Mouse (Mus musculus): ENCODE data around the gene Dnaaf3. TPM values are rescaled to one million over a fixed set of nuclear protein-coding genes. Genes with fewer than 3 reads are reported as not detected.
"Not testable (repeated sequence)": the region's sequence is repeated elsewhere in the genome, so short reads cannot be mapped to it uniquely, and the experiment has no call there.

Gene Dnaaf3
- polyA plus RNA-seq, 1 experiment = 0.03 TPM

DNA sequence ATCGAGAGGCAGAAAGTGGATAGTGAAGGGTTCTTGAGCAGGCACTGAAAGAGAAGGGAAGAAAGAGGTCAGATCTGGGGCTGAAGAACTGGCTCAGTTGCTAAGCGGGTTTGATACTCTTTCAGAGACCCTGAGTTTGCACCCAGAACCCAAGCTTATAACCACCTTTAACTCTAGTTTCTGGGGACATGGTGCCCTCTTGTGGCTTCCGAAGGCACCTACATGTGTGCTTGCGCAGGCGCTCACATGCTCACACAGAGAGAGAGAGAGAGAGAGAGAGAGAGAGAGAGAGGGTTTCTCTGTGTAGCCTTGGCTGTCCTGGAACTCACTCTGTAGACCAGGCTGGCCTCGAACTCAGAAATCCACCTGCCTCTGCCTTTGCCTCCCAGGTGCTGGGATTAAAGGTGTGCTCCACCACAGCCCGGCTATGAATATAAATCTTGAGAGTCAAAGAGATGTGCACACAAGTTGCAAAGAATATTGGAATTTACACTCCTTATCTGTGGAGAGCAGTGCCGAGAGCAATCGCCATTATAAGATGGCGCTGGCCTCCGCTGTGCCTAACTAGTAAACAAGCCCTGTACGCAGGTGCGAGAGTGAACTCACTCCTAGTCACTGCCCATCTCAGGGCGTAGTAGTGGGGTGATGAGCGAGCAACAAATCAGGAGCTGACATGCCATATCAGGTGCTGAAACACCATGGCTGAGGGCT is 7.9 kb downstream of the Dnaaf3 start, which contains the start of gene Tnni3:
Gene Tnni3, minus strand, starts transcription at position 18 of the 711 bp plus-strand sequence.
- not testable (repeated sequence) for TF ChIP-seq GATA1 (IDR thresholded peaks at IDR 0.05; ENCODE audit: low read length)

DNA sequence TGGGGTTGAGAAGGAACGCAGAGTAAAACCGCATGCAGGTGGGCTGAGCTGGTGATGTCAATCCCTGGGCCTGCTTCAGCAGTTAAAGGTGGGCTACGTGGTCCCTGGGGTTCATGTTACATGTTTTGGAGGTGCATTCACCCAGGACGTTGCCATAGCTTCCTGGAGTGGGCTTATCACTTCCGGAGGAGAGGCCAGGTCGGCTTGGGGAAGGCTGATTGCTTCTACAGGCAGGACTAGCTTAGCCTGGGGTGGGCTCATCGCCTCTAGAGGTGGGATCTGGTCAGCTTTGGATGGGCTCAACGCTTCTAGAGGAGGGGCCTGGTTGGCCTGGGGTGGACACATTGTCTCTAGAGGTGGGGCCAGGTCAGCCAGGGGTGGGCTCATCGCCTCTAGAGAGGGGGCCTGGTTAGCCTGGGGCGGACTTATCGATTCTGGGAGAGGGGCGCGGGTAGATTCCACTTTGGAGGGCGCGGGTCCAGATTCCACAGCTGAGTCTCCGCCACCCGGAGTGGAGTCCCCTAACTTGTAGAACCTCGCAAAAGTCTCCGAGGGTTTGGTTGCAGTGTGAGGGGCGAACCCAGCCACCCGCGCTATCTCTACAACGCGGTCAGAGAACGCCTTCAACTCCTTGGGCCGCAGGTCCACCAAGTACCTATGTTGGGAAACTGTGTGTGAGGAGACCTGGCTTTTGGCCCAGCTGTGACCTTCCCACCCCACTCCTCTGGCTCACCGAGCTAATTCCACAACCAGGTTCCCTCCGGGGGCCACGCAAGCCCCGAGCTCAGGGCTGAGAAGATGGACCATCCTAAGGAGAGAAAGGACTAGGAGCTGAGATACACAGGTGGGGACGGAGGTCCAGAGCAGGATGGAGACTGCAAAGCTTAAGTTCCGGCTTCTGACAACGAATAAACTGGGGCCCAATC is 8.8 kb downstream of the Dnaaf3 start:
- no peak for TF ChIP-seq GATA1 (IDR thresholded peaks at IDR 0.05; ENCODE audit: low read length)

- no peak for TF ChIP-seq GATA1 (IDR thresholded peaks at IDR 0.05; ENCODE audit: low read length)
These were observed 10.0 kb downstream of the Dnaaf3 start for GRCm38 (mm10) chr7:4522292-4522691.

DNA sequence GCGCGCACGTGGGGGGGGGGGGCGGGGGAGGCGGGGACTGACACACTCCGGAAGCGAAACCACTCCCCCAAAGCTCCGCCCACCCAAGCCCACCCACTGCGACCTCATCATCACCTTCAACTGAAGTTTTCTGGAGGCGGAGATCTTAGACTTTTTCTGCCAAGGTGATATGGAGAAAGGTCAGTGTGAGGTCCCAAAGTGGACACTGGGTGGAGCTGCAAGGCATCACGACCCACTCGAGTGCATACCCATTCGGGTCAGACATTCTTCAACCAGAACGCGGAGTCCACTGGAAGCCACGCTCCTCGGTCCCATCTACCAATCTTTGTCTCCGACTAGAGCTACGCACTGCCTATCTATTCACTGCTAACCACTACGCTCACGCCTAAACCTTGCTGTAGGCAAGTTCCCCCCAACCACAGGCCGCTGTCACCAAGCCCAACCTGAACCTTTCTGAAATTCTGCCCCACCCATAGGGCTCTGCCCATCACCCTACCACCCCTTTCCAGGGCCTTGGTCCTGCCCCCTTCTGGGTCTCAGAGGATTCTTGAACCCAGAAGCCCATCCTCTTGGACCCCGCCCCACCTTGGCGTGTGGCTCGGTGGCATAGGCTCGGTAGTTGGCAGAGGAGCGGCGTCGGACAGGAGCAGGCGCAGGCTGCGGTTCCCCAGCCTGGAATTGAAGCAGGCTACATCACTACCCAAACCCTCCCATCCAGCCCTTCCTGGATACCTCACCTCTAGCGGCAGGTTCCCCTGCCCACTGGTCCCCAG is 10.8 kb downstream of the Dnaaf3 start:
- no peak for TF ChIP-seq GATA1 (IDR thresholded peaks at IDR 0.05; ENCODE audit: low read length)

- TF ChIP-seq GATA1 (IDR thresholded peaks at IDR 0.05; ENCODE audit: low read length) = no peak
These were observed 13.8 kb downstream of the Dnaaf3 start for GRCm38 (mm10) chr7:4518487-4518886.

DNA sequence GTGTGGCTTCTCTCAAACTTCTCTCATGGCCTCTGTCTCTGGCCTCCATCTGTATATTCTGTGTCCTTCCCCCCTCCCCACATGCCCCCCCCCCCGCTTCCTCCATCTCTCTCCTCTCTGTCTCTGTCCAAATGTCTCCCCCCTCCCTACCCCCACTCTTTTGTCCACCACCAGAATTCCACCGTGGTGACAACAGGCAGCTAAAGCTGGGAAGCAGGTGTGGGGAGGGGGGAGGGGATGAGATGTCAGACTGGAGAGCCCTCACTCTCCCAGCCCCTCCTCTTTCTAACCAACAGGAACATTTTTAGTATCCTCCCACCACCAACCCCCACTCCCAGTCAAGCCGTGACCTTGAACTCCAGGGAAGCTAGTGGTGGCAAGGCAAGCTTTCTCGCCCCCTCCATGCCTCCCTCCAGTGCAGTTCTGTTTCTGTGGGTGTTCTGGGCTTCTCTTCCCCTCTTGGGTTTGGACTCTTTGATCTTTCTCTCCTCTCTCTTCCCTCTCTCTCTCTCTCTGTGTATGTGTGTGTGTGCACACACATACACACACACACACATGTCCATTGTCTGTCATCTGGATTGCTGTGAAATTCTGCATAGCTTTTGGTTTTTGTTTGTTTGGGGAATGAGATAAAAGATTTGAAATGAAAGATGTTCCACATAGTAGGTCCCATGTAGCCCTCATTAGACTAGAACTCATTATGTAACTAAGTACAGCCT is 15.8 kb downstream of the Dnaaf3 start, which contains the start of gene Tnnt1:
Gene Tnnt1, minus strand, starts transcription at position 51 of the 719 bp plus-strand sequence.
- no peak for TF ChIP-seq GATA1 (IDR thresholded peaks at IDR 0.05; ENCODE audit: low read length)

DNA sequence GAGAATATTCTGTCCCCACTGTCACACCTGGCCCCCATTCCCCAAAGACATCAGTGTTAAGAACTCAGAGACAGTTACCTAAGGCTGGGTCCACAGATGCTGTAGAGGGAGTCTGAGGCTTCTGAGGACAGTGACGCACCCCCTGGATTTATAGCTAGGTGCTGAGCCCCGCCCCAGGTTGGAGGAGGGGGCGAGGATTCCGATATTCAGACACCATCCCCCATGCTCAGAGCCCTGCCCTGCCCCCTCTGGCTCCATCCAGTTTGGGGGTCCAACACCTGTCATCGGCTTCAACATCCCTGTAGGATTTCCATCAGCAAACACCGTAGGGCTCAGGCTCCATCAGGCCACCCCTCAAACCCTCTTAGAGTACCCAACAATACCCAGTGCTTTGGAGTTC is 16.4 kb downstream of the Dnaaf3 start:
- TF ChIP-seq GATA1 (IDR thresholded peaks at IDR 0.05; ENCODE audit: low read length) = no peak

DNA sequence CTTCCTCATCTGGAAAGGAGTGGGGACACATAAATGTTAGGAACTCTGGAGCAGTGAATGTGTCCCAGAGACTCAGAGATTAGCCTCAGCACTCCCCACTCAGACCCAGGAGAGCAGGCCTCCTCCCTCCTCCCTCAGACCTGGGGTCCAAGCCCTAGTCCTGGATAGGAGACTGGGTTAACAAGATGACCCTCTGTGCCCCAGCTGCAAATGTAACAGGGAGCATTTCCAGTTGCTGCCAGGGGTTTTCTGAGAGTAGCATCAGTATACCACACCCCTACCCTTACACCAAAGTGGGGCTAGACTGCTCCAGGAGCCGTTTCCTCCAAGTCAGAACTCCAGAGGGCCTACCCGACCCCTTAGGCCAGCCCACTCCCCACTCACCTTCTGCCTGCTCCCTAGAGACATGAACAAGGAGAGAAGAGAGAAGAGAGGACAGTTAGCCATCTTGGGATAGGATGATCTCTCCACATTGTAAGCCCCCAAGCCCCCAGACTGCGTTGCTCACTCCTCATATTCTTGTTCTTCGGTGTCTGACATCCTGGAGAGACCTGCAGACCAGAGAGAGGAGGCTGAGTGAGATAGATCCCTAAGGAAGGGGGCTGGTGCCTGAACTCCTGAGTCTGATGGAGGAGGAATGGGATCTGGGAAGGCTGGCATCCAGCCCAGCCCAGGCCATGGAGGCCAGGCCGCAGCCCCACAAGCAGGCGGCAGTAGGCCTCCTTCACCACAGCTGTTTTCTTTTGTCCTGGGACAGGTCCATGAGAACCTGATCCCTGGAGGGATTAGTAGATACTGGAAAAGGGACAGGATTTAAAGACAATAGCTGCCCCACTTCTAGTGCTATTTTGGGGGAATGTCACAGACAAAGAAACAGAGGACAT is 18.2 kb downstream of the Dnaaf3 start:
- TF ChIP-seq GATA1 (IDR thresholded peaks at IDR 0.05; ENCODE audit: low read length) = no peak

- no peak for TF ChIP-seq GATA1 (IDR thresholded peaks at IDR 0.05; ENCODE audit: low read length)
These were observed 19.0 kb downstream of the Dnaaf3 start for GRCm38 (mm10) chr7:4513236-4513635.

DNA sequence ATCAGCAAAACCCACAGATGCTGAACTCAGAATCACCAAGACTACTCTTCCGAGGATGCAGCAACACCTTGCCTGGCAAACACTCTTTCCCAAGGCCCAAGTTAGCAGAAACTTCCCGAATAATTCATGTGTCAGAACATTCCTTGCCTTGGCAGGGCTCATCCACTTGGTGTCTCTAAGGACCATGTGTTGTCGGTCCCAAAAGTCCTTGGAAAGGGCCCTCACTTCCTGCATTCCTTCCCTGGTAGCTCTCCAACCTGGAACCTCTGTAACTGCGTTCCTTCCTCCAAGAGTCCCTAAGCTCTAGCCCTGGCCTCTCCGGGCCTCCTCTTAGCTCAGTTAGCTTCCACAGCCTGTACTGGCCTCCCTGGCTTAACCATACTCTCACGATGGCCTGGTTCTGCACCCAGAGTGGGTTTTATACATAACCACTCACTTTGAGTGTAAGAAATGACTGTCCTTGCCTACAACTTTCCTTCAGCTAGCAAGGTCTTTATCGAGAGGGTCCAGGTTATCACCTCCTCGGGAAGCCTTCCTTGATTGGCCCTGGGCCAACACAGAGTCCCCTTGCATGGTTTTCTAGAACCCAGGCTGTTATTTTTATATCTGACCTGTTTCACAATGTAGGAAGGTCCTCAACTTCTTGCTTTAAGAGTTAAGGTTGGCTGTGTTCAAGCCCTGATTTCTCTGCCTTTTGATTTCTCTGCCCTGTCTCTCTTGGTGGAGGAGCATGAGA is 20.6 kb downstream of the Dnaaf3 start:
- no peak for TF ChIP-seq GATA1 (IDR thresholded peaks at IDR 0.05; ENCODE audit: low read length)

- no peak for TF ChIP-seq GATA1 (IDR thresholded peaks at IDR 0.05; ENCODE audit: low read length)
These were observed 22.2 kb downstream of the Dnaaf3 start for GRCm38 (mm10) chr7:4509863-4510608.

DNA sequence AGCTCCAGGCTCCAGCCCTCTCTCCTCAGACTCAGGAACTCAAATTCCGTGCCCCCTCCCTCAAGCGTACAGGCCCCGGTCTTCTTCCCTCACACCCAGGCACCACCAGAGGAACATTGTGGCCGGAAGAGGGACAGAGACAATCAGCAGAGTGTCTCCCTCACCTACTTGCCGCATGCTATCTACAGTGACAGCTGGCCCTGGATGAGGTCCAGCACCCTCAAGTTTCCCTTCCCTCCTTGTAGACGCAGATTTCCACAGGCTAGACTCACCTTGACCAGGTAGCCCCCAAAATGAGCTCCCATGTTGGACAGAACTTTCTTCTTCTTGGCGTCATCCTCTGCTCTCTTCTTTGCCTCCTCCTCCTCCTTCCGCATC is 23.5 kb downstream of the Dnaaf3 start:
- TF ChIP-seq GATA1 (IDR thresholded peaks at IDR 0.05; ENCODE audit: low read length) = no peak
